Mouse (Mus musculus): ENCODE results near the gene Afap1l2.

- TF ChIP-seq CTCF (IDR thresholded peaks at IDR 0.05; ENCODE audit: borderline replicate concordance, extremely low read depth, insufficient read depth, insufficient read length) (no peak), POLR2A (IDR thresholded peaks at IDR 0.05; ENCODE audit: borderline replicate concordance, extremely low read depth, insufficient read depth, insufficient read length, poor library complexity, severe bottlenecking) (no peak)
These were observed 49.4 kb downstream of the Afap1l2 start for GRCm38 (mm10) chr19:56958582-56959021.

Data from brain, embryonic 14.5 days (tissue).